Mouse (Mus musculus): Measurements from ENCODE around the gene Tsen54.

Gene Tsen54

DNA sequence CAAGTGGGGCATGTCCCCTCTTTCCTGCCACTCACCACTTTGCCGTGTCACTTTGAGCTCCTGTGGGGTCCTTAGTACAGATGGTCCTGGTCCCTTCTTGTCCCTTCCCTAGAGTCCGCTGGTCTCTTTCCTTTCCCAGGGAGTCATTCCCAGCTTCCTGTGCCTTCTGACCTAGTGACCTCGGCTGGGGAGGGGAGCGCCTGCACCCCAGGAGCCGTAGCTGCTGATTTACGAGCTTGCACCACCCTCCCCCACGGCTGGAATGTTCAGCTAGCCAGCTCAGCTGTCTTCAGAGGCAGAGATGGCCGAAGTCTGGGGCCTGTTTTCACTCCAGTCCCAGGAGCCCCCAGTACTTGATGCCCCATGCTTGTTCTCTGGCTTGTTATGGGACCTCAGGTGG, 18.0 kb downstream of the Tsen54 start:
- ChIA-PET POLR2A (interaction anchor here (0.5 to 12.0 kb wide), 30 partner anchors 8 to 414 kb away, joined by 3 to 260 read pairs (median 4); partner anchors contain the start of genes Caskin2 (in 2 of the 4), Llgl2 (in 1 of the 4) and Tmem94 (in 1 of the 4)), CTCF (interaction anchor here (0.6 to 7.9 kb wide), 8 partner anchors 9 to 982 kb away, joined by 3 to 71 read pairs (median 9); partner anchors contain the start of genes Caskin2 (in 2 of the 4), Tsen54 (in 2 of the 4) and Myo15b (in 1 of the 4))

DNA sequence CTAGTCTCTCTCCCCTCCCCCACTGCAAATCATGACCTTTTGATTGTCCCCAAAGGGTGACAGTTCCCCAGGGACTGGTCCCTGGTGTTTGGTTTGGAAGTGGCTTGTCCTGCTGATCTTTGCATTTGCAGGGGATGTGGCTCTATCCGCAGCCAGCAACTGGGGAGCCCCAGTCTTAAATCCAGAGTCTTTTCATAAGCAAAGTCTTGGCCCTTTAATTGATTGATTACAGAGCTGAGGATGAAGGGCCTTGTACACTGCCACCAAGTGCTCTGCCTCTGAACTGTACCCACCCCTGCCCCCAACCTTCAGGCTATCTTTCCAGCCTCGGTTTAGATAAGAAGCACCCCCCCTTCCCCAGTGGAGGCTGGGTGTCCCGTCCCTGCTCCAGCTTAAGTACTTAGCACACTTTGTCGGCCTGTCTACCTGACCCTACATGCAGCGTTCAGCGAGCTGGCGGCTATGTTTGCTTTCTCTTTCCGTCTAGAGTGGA, 18.5 kb downstream of the Tsen54 start:
- POLR2A ChIA-PET, result interaction anchor here (0.5 to 12.0 kb wide), 31 partner anchors 8 to 479 kb away, joined by 3 to 260 read pairs (median 4); partner anchors contain the start of genes Caskin2 (in 1 of the 4), Llgl2 (in 1 of the 4) and Tmem94 (in 1 of the 4)
- CTCF ChIA-PET, result interaction anchor here (0.6 to 7.9 kb wide), 10 partner anchors 9 to 981 kb away, joined by 3 to 71 read pairs (median 6); partner anchors contain the start of genes Caskin2 (in 2 of the 4), Tsen54 (in 2 of the 4) and Myo15b (in 1 of the 4)

DNA sequence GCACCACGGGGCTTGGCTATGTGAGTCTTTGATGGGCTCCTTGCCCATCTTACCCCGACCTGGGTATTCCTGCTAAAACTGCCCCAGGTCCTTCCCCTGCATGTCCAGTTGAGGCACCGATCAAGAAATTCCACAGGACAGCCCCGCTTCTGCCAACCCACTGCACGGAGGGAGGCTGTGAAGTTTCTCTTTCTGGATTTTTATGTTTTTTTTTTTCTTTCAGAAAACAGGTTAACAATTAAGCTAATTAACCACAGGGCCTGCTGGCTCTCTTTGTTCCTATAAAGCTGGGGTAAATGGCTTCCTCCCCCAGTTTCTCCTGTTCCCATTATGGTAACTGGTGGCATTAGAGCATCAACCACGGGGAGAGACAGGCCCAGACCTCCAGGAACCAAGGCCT, 19.5 kb downstream of the Tsen54 start:
- ChIA-PET POLR2A (interaction anchor here (0.6 to 12.0 kb wide), 15 partner anchors 7 to 305 kb away, joined by 3 to 260 read pairs (median 5); partner anchors contain the start of genes Mrpl38 (in 1 of the 4) and Tsen54 (in 1 of the 4)), CTCF (interaction anchor here (0.6 to 7.9 kb wide), 8 partner anchors 9 to 112 kb away, joined by 3 to 71 read pairs (median 5); partner anchors contain the start of genes Caskin2 (in 1 of the 4), Myo15b (in 1 of the 4) and Tsen54 (in 1 of the 4))

DNA sequence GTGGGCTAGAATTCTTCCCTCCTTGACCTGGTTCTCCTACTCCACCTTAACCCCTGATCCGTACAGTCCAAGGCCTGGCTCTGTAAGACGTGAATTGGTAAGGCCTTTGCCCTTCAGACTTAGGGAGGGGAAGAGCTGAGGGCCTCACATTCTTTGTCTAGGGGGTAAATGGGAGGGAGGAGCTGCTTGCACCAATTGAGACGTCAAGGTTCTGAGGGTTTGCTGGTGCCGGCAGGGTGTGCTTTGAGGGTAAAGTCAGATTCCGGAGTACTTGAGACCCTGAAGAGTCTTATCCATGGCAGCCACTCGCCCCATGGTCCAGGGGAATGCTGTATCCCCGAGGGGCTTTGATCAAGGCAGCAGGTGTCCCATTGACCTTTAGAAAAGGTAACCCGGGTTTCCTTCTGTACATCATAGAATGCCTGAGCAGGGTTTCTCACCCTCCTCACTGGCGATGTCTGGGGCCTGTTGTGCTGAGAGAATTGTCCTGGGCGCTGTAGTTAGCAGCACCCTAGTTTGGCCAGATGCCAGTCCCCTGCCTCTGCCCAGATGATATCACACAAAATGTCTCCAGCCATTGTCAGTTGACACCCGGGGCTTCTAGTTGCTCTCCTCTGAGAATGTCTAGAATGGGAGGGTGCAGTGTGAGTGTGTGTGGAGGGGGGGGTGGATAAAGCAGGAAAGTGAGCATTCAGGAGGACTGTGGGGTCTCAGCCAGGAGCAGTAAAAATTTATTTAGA, 22.3 kb downstream of the Tsen54 start:
- ChIA-PET POLR2A (interaction anchor here in 3 of 4 experiments (0.6 to 12.6 kb wide), 17 partner anchors 7 to 221 kb away, joined by 3 to 260 read pairs (median 4); partner anchors contain the start of genes Tsen54 (in 2 of the 3), Caskin2 (in 1 of the 3), Myo15b (in 1 of the 3) and Slc25a19 (in 1 of the 3)), CTCF (interaction anchor here (0.5 to 1.9 kb wide), 7 partner anchors 22 to 621 kb away, joined by 3 to 8 read pairs (median 3); no protein-coding TSS in a partner anchor)

DNA sequence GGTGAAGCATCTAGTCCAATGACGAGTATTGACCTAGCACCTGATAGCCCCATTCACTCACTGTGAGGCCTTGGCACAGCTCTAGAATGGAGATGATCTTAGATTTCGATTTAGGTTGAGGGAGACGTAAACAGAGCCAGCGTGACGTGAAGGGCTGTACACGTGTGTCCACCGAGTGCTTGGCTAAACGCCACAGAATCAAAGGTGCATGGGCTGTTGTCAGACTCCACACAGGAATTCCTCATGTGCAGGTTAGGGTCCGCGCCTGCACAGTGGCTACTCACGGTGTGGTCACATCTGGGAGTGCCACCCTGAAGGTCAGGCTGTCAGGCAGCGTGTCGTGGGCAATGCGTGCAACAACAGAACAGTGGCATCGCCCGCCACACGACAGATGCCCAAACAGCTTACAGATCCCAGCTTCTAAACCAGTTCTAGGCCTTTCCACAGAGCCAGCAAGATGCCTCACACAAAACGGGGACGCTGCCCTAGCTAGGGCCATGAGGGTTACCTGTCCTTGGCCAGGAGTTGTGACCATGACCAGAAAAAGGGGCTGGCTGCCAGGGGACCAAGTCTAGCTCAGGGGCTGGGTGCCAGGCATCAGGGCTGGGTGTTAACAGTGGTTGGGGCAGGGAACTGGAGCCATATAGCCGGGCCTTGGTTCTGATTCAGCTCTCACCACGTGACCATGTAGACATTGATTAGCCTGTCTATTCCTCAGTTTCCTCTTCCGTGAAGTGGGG, 23.3 kb downstream of the Tsen54 start:
- ChIA-PET POLR2A (interaction anchor here in 3 of 4 experiments (1.0 to 12.6 kb wide), 20 partner anchors 8 to 674 kb away, joined by 3 to 260 read pairs (median 6); partner anchors contain the start of genes Caskin2 (in 1 of the 3), Grb2 (in 1 of the 3), Myo15b (in 1 of the 3) and Nup85 (in 1 of the 3)), CTCF (interaction anchor here in 2 of 4 experiments (0.8 to 2.2 kb wide), 5 partner anchors 21 to 225 kb away, joined by 4 to 13 read pairs (median 5); partner anchors contain the start of genes Caskin2 (in 1 of the 2) and Mif4gd (in 1 of the 2))

DNA sequence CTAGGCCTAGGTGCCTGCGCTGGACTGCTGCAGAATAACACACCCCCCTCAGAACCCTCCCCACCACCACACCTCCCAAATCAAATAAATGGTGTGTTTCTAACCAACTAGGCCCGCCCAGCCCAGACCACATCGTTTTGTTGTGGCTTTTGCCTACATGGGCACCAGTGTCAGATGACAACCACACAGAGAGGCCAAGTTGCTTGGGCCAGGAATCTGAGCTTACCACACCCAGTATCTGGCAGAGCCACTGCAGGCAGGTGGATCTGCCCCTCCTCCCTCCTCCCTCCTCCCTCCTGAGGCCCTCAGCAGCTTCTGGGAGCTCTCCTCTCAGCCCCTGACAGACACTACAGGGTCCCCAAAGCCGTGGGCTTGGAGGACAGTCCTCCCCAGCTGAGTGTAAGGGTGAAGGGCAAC, 24.4 kb downstream of the Tsen54 start:
- POLR2A ChIA-PET, result interaction anchor here in 3 of 4 experiments (0.5 to 12.6 kb wide), 32 partner anchors 8 to 676 kb away, joined by 3 to 260 read pairs (median 4); partner anchors contain the start of genes Grb2 (in 2 of the 3), Caskin2 (in 1 of the 3), Galk1 (in 1 of the 3) and Llgl2 (in 1 of the 3)
- CTCF ChIA-PET, result interaction anchor here in 3 of 4 experiments (0.8 to 2.2 kb wide), 8 partner anchors 20 to 226 kb away, joined by 3 to 13 read pairs (median 4); partner anchors contain the start of genes Caskin2 (in 1 of the 3), Mif4gd (in 1 of the 3) and Tsen54 (in 1 of the 3)

DNA sequence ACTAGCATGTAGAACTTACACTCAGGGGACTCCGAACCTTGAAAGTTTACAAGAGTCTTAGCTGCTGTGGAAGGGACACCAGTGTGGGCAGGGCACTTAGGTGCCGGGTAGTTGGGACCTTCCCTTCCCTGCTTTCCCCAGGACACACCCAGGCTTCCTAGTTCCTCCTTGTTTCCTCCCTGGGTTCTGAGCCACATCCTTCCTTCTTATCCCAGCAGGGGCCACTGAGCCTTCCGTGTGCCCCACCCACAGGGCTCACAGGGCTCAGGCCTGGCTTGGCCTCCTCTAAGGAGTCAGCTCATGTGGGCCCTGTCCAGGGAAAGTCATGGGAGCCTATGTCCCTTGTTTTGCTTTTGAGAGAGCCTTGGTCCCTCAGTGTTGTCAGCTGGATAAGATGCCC, 25.2 kb downstream of the Tsen54 start:
- POLR2A ChIA-PET, result interaction anchor here in 3 of 4 experiments (0.5 to 12.6 kb wide), 22 partner anchors 9 to 185 kb away, joined by 3 to 260 read pairs (median 8); partner anchors contain the start of genes Caskin2 (in 2 of the 3), Myo15b (in 2 of the 3), Tsen54 (in 2 of the 3) and Grb2 (in 1 of the 3)
- CTCF ChIA-PET, result interaction anchor here in 1 of 4 experiments (1.4 to 6.0 kb wide), 3 partner anchors 9 to 227 kb away, joined by 5 to 71 read pairs (median 5); partner anchors contain the start of gene Mif4gd

DNA sequence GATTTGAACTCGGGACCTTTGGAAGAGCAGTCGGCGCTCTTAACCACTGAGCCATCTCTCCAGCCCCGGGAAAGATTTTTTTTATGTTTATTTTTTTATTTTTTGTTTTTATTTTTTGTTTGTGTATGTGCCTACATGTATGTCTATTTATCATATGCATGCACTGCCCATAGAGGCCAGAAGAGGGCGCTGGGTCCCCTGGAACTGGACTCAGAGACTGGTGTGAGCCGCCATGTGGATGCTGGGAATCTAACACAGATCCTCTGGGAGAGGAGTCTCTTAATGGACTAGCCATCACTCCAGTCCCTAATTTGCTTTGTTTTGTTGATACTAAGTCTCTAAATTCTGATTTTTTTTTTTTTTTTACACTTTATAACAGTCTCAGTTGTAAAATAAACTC, 26.5 kb downstream of the Tsen54 start:
- CTCF ChIA-PET, result interaction anchor here (0.5 to 6.0 kb wide), 29 partner anchors 8 to 1036 kb away, joined by 3 to 71 read pairs (median 5); partner anchors contain the start of genes Caskin2 (in 2 of the 4), Myo15b (in 2 of the 4), Tsen54 (in 2 of the 4) and Mif4gd (in 1 of the 4)
- POLR2A ChIA-PET, result interaction anchor here in 3 of 4 experiments (0.6 to 12.6 kb wide), 28 partner anchors 8 to 236 kb away, joined by 3 to 260 read pairs (median 6); partner anchors contain the start of genes Caskin2 (in 2 of the 3), Mif4gd (in 2 of the 3), Myo15b (in 2 of the 3) and Tsen54 (in 2 of the 3)

DNA sequence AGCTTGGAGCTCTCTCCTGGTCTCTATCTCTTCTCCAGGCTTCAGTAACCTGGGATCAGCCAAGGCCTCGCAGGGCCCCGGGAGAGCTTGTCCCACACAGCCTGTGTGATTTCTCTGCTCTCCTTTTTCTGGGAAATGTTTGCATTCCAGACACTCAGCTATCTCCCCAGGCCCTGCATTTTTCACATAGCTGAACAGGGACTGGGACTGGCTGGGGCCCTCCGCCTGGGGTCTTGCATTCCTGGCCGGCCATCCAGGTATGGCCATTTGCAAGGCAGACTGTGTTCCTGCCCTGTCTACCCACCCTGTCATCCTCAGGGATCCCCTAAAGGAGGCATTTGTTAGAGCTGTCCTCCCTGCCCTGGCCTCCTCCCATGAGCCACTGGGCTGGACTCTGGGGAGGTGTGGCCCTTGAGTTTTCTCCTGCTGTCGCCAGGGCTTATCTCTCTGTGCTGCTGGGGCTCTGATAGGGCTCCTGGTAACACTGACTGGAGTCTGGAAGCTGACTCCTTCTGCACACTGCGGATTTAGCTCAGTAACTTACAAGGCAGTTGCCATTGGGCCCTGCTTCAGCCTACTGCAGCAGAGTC, 27.5 kb downstream of the Tsen54 start:
- POLR2A ChIA-PET, result interaction anchor here (0.5 to 12.6 kb wide), 55 partner anchors 9 to 541 kb away, joined by 3 to 260 read pairs (median 4); partner anchors contain the start of genes Caskin2 (in 3 of the 4), Grb2 (in 2 of the 4), Mif4gd (in 2 of the 4) and Myo15b (in 2 of the 4)
- CTCF ChIA-PET, result interaction anchor here (0.6 to 6.0 kb wide), 36 partner anchors 9 to 229 kb away, joined by 3 to 71 read pairs (median 5); partner anchors contain the start of genes Caskin2 (in 3 of the 4), Myo15b (in 2 of the 4), Tsen54 (in 2 of the 4) and Mif4gd (in 1 of the 4)

DNA sequence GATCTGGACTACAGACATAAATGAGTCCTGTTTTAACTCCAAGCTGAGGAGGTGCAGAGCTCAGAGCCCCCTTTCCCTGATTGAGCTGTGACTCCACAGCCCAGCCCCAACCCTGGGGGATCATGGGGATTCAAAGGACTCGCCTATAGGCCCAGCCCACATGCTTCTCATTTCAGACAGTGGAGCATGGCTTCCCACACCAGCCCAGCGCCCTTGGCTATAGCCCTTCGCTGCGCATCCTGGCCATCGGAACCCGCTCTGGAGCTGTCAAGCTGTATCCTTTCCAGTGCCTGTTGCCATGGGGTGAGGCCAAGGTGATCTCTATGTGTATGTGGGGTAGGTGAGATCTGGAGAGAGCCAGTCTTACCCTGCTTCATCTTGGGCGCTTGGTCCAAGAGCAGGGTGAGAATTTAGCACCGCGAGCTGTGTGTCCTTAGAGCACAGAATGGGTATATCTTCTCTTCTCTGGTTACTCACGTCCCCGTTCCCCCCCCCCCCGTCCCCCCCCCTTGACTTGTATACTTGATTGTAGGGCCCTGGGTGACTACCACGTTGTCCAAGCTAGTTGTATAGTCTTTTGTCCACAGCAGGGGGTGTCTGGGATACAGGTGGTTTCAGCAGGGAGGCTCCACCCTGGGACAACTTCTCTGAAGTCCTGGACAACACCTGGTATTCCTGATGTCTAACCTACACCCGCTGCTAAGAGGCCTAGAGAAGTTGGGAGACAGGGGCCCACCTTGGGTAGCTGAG, 28.8 kb downstream of the Tsen54 start:
- ChIA-PET POLR2A (interaction anchor here (0.5 to 12.6 kb wide), 50 partner anchors 9 to 960 kb away, joined by 3 to 260 read pairs (median 4); partner anchors contain the start of genes Tsen54 (in 3 of the 4), Caskin2 (in 2 of the 4), Mif4gd (in 2 of the 4) and Myo15b (in 2 of the 4)), CTCF (interaction anchor here (0.5 to 6.0 kb wide), 25 partner anchors 8 to 521 kb away, joined by 3 to 71 read pairs (median 4); partner anchors contain the start of genes Myo15b (in 3 of the 4), Caskin2 (in 2 of the 4), Tsen54 (in 2 of the 4) and Mrpl38 (in 1 of the 4))

DNA sequence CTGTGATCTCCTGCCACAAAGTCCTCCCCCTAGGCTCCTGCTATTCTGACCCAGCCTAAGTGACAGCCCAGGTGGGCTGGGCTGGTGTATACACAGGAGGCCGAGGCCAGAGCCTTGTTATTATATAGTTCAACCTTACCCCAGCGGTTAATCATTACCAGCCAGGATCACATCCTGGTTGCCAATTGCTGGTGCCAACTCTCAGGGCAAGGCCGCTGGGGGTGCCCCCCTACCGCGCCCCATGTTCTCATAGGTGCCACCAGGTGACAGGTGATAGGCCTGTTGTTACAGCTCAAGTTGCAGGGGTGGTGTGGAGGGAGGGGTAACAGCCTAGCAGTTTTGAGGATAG, 29.3 kb downstream of the Tsen54 start:
- ChIA-PET POLR2A (interaction anchor here (0.5 to 12.6 kb wide), 32 partner anchors 10 to 330 kb away, joined by 3 to 260 read pairs (median 4); partner anchors contain the start of genes Caskin2 (in 2 of the 4), Tsen54 (in 2 of the 4), Grb2 (in 1 of the 4) and Jpt1 (in 1 of the 4)), CTCF (interaction anchor here (0.6 to 6.0 kb wide), 15 partner anchors 13 to 295 kb away, joined by 3 to 71 read pairs (median 4); partner anchors contain the start of genes Myo15b (in 3 of the 4), Caskin2 (in 1 of the 4), Mrpl38 (in 1 of the 4) and Tsen54 (in 1 of the 4))

DNA sequence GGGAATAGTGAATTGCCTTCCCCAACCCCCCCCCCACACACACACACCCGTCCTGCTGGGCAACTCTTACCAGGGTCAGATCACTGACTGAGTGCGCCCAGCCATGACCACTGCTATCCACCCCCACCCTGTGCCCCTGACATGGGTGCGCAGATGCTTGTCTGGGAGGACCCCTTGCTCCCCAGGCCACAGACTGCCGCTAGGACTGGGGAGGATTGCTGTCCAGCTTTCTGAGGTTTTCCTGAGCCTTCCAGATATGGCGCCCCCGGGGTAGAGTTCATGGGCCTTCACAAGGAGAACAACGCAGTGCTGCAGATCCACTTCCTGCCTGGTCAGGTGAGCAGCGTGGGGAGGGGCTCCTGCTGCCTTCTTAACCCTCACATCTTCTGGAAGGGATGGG, 29.7 kb downstream of the Tsen54 start:
- CTCF ChIA-PET, result interaction anchor here (0.6 to 6.0 kb wide), 14 partner anchors 14 to 1146 kb away, joined by 3 to 71 read pairs (median 4); partner anchors contain the start of genes Myo15b (in 2 of the 4), Caskin2 (in 1 of the 4), Mrpl38 (in 1 of the 4) and Tsen54 (in 1 of the 4)
- POLR2A ChIA-PET, result interaction anchor here (0.6 to 12.6 kb wide), 23 partner anchors 7 to 567 kb away, joined by 3 to 260 read pairs (median 4); partner anchors contain the start of genes Caskin2 (in 2 of the 4), Tsen54 (in 2 of the 4), Fdxr (in 1 of the 4) and Myo15b (in 1 of the 4)

DNA sequence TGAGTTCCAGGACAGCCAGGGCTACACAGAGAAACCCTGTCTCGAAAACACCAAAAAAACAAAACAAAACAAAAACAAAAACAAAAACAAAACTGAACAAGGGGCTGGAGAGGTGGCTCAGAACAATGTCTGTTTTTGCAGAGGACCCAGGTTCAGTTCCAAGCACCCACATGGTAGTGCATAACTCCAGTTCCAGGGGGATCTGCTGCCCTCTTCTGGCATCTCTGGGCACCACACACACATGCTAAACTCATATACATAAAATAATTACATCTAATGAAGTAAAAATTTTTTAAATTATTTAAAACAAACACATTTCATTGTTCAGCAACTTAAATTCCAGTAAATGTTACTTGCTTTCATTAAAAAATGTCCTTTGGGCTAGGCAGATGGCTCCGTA, 31.3 kb downstream of the Tsen54 start:
- CTCF ChIA-PET, result interaction anchor here in 3 of 4 experiments (0.8 to 6.0 kb wide), 4 partner anchors 13 to 131 kb away, joined by 3 to 71 read pairs (median 24); partner anchors contain the start of gene Myo15b (in 1 of the 3)
- POLR2A ChIA-PET, result interaction anchor here in 2 of 4 experiments (0.8 to 12.6 kb wide), 9 partner anchors 10 to 178 kb away, joined by 3 to 260 read pairs (median 4); partner anchors contain the start of genes Caskin2 (in 1 of the 2), Llgl2 (in 1 of the 2) and Smim5 (in 1 of the 2)

DNA sequence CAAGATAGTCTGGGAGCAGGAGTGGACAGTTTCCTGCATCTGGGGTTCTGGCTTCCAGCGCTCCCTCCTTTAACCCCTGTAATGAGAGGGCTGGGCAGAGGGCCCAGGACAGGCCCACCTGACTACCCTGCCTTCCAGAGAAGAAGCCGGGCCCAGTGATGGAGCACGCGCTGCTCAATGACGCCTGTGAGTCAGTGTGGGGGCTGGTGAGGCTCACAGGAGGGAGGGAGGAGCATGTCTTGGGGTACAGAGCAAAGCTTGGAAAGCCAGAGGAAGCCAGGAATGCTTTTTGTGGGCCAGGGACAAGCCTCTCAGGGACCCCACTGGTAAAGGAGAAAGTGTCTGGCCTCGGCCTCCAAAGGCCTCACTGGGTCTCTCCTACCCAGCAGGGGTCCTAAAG, 40.1 kb downstream of the Tsen54 start:
- CTCF ChIA-PET, result no interaction called here
- POLR2A ChIA-PET, result interaction anchor here in 1 of 4 experiments (0.8 kb wide), 1 partner anchor 45 kb away, joined by 3 read pairs; the partner anchor contains the start of gene Smim5

Measured in embryonic stem cell, embryonic (primary cell).